Mouse (Mus musculus): ENCODE measurements around the gene Chrna9. TPM values are rescaled to one million over a fixed set of nuclear protein-coding genes. Genes with fewer than 3 reads are reported as not detected.
A peak's percentile ranks its signal among the peaks of the same experiment; 100 is the strongest.
"Not testable (repeated sequence)": the region's sequence is repeated elsewhere in the genome, so short reads cannot be mapped to it uniquely, and the experiment has no call there.

Chrna9 gene
- total RNA-seq, 1 experiment from 2014 or later, result 0.48 TPM

DNA sequence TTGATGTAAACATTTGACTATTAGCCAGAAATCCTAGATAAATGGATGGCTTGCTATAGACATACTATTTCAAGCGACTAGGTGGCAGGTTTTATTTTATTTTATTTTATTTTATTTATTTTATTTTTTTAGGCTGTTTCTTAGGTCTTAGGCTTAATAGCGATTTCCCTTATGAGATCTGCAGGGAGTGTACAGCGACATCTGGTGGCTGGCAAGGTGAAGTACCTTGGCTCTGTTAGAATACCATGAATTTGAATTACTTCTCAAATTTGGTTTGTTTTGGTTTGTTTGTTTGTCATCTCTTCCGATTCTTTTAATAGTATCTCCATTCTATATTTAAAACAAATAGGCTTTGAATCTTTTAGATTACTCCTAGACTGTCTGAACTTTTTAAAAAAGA lies 23.9 kb downstream of the Chrna9 start:
- DNase-seq, result peak; percentile 67

- no peak for DNase-seq
Measured at GRCm38 (mm10) chr5:65959893-65960596, 25.3 kb downstream of the Chrna9 start.

GRCm38 (mm10) chr5:65960597-65960950 lies 25.9 kb downstream of the Chrna9 start:
- DNase-seq, result no peak

DNA sequence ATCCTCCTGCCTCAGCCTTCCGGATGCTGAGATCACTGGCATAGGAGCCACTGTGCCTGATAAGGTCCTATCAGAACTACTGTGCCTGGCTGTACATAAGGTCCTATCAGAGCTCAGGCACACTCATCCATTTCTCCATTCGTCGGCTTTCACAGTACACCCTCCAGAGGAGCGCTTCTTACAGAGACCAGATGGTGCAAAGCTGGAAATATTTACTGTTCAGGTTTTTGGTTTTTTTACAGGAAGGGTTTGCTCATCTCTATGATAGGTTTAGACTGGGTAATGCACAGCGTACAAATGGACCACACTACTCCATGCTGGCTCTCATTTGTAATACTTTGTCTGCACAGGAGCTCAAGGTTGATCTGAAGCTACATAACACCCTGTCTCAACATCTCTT lies 28.6 kb downstream of the Chrna9 start:
- no peak for DNase-seq

GRCm38 (mm10) chr5:65965771-65966279 lies 31.1 kb downstream of the Chrna9 start:
- no peak for DNase-seq

DNA sequence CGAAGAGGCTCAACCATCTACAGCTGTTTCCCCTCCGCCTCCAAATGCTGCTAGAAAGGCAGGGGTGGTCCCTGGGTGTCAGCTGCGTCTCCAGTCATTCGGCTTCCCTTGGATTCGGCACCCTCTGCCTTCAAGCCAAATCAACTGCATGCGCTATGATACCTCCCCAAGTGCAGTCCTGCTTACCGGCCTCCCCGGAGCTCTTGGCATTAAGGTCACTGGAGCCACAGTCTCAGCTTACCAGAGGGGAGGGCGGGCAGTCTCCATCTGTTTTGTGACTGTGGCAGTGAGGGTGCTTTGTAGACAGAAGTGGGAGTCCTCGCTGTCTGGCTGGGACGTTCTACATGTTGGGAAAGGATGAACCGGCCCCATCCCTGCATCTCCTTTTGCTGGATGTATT lies 32.4 kb downstream of the Chrna9 start:
- DNase-seq, result no peak

- no peak for DNase-seq
Measured at GRCm38 (mm10) chr5:65968004-65968403, 33.3 kb downstream of the Chrna9 start.

DNA sequence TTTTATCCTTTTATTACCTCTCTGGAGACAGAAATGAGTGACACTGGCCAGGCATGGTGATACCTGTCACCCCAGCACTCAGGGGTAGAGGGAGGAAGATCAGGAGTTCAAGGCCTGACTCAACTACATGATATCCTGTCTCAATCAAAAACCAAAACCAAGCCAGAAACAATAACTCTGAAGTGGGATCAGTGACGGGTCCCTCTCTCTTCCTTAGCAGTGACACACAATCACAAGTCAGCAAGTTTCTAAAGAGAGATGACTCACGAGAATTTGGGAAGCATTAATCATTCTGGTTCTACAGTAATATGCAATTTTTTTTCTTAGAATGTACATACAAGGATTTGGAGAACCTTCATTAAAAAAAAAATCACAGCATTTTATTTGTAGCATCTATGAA lies 38.5 kb downstream of the Chrna9 start:
- DNase-seq, result no peak

DNA sequence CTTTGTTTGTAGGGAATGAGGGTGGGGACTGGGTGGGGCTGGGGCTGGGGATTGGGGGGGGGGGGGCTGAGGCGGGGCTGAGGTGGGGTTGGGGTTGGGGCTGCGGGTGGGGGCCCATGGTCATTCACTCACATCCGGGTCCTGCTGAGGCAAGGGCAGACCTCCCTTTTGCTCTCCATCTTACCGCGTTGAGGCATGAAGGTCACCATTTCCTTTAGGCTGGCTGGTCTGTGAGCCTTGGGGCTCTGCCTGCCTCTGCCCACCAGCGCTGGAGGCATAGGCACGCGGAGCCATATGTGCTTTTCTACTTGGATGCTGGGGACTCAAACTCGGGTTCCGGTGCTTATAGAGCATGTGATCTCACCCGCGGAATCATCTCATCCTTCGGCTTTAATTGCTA lies 41.0 kb downstream of the Chrna9 start:
- no peak for DNase-seq

DNA sequence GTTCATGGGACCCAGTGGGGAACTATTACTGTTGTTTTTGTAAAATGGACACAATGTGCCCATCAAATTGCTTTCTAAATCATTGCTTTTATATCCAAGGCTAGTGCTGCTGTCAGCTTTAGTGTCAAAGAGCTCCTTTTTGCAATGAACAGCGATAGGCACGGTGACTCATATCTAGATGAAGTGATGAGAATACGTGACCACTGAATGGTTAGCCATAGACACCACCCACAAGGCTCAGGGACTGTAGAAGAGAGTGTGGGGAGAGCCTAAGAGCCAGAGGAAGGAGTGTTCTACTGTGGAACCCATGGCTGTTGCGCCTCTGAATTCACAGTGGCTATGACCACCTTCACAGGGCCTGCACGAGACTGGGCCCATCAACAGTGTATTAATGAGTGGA lies 51.7 kb downstream of the Chrna9 start:
- DNase-seq, result no peak

DNA sequence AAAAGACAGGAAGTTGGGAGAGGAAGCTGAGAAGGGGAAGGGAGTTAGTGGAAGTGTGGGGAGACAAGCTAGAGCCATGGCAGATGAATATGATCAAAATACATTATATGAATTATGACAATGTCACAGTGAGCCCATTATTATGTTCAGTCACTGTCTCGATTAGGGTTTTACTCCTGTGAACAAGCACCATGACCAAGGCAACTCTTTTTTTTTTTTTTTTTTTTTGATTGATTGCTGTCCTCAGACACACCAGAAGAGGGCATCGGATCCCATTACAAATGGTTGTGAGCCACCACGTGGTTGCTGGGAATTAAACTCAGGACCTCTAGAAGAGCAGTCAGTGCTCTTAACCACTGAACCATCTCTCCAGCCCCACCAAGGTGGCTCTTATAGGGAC lies 52.3 kb downstream of the Chrna9 start:
- DNase-seq, result not testable (repeated sequence)

GRCm38 (mm10) chr5:65991191-65991590 lies 56.5 kb downstream of the Chrna9 start:
- DNase-seq, result no peak

- DNase-seq, result peak; percentile 50
Measured at GRCm38 (mm10) chr5:65994643-65995042, 59.9 kb downstream of the Chrna9 start.

DNA sequence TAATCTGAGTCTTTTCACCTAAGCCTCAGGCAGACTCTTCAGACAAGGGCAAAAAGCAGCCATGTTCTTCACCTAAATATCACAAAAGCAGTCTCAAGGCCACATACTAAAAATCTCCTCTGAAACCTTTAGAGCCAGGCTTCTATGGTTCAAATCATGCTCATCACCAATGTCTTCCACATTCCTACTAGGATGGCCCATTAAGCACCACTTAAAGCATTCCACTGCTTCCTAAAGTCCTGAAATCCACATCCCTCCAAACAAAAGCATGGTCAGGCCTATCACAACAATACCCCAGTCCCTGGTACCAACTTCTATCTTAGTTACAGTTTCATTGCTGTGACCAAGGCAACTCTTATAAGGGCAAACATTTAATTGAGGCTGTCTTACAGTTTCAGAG lies 63.1 kb downstream of the Chrna9 start:
- no peak for DNase-seq

DNA sequence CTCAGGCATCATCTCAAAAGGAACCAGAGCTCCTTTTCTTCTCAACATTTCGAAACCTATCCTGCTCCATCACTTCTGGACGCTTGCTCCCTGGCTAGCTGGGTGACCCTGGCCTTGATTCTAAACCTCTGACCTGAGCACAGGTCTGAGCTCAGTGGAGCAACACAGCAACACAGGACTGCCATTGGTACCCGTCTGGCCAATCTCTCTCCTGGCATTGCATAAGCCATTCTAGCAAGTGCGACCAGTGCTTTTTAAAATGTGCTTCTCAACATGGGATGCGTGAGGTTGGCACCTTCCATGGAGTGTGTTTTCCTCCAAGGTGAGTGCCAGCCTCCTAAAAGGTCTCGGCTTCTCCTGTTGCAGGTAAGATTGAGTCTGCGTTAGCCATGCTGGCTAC lies 64.4 kb downstream of the Chrna9 start:
- no peak for DNase-seq

DNA sequence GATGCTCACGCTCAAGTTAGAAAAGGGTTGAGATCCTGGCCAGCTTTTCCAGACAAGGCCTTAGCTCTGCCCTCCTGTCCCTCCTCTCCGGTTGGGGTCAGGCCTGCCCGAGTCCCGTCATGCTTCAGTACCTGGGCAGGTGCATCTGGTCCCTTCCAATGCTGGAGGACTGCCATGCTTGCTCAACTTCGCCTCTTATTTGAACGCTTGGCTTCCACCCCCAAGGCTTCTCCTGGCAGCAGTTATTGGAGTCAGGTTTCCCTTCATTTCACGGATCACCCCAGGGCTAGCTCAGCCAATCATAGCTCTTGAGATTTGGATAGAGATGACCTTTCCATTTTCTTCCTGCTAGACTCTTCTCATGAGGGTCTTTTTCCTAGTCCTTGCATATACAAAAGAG lies 65.4 kb downstream of the Chrna9 start:
- no peak for DNase-seq

DNA sequence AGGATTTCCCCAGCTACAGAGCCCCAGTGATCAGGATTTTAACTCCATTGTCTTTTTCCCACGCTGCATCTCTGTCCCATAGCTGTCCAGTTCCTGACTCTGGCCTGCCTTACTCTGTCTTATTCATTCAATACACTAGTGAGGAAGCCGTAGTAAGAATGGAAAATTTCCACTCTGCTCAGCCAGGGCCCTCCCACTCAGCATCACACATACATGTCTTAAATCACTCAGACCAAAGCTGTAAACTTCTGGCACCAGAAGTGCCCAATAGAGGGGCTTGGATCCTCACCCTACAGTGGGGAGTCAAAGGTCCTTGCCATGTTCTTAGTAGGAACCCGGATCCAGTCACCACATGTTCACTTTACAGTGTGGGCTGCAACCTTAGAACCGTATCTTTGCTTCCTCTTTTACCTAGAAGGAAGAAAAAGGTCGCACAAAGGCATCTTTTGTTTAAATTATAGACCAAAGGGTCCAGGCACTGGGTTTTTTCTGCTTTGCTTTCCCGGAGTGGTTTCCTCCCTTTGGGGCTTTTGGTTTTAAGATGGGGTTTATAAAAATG lies 65.9 kb downstream of the Chrna9 start:
- no peak for DNase-seq

DNA sequence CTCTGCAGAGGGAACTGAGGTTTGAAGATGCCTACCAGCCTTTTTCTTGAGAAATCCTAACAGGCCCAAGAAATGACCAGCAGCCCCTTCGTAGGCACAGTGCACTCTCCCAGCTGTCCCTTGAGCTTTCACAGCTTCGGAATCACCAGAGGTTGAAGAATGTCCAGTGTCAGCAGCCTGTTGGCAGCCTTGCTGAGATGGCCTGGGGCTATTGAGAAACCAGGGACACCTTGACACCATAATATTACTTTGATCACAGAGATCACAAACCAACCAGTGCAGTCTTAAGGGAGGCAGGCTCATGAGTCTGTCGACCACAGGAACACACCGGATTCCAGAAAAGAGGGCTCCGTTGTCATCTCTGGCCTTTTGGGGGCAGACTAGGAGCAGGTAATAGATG lies 66.5 kb downstream of the Chrna9 start:
- no peak for DNase-seq

- no peak for DNase-seq
Measured at GRCm38 (mm10) chr5:66004134-66004925, 69.6 kb downstream of the Chrna9 start, which contains the start of gene 9130230L23Rik. 9130230L23Rik (minus strand) TSS chr5:66004285.

- DNase-seq, result no peak
Measured at GRCm38 (mm10) chr5:66005041-66005678, 70.4 kb downstream of the Chrna9 start.

DNA sequence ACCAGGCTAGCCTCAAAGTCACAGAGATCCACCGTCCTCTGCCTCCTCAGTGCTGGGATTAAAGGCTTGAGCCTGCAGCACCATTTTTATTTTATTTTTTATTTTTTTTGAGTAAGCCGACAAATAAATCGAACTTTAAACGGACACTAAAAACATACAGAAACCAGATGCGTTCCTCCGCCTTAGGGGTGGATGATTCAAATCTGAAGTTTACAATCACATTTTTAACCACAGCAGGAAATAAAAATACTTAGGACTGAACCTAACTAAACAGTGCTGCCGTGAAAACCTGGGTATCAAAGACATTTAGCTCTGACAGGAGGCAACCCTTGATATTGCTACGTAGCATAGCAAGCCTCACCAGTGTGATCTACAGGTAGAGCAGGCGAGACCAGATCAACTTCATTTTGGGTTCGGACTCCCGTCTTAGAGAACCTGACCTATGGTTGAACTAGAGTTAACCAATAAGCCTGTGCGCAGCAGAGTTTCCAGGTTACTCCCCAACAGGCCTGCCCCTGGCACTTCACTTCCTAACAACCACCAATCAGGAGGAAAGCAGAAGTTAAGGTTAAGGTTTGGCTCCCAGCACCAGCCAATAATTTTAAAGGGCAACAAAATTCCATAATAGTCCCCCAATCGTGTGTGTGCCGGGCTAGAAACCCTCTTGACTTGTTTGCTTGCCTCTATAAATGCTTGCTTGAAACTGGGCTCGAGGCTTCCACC lies 73.7 kb downstream of the Chrna9 start:
- DNase-seq, result no peak

DNA sequence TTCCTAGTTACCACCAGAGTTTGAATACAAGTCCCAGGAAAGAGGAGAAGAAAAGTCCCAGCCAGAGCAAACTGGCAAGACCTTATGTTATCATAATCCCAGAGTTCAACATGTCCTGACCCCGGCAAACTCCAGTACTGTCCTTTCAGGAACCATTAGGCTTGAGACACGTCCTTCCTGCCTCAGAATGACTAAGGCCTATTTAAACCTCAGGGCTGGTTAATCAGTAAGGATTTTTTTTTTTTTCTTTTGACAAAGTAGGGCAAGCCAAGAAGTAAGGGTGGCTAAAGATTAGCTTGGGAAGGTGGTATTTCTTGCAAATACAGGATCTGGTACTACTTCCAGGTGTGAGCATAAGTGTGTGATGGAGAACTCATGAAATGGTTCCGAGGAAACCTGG lies 79.3 kb downstream of the Chrna9 start:
- DNase-seq, result no peak

Data from adrenal gland, postnatal 14 days (tissue).